Mouse (Mus musculus) heart, postnatal 0 days (tissue): ENCODE measurements around the gene Il25.

Experiments
- CTCF ChIP-seq: IDR thresholded peaks from 2 replicates; pipeline ENCODE4 v1.5.1; 2016; ENCODE audit warnings: antibody characterized with exemption, control low read depth, low read depth
- EP300 ChIP-seq: IDR thresholded peaks from 2 replicates; pipeline ENCODE4 v1.6.1; 2016; ENCODE audit warnings: antibody characterized with exemption, low read depth

GRCm38 (mm10) chr14:54941024-54941978 lies 8.8 kb downstream of the Il25 start:
- no peak for TF ChIP-seq CTCF
- no peak for TF ChIP-seq EP300
